Mouse (Mus musculus): ENCODE data around the gene Tcp11. TPM values are rescaled to one million over a fixed set of nuclear protein-coding genes. Genes with fewer than 3 reads are reported as not detected.

The Tcp11 gene
- total RNA-seq, 2 experiments from 2014 or later = 1.3 to 1.6 TPM

DNA sequence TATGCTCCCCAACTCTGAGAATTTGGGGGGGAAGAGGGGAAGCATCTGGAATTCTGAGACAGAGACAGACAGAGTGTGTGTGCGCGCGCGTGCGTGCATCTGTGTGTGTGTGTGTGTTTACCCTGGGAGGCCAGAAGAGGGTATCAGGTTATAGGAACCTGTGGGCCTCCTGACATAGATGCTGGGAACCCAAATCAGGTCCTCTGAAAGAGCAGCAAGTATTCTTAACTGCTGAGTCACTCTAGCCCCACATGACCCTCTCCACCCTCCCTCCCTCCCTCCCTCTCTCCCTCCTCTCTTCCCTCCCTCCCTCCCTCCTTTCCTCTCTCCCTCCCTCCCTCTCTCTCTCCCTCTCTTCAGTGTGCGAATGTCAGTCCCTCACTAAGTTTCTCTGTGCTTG lies 8.3 kb upstream of the Tcp11 start:
- DNase-seq (ENCODE audit: low spot score in 2 of 2) = no peak
- intact Hi-C loops (cut with DNase I) = no loop called here

DNA sequence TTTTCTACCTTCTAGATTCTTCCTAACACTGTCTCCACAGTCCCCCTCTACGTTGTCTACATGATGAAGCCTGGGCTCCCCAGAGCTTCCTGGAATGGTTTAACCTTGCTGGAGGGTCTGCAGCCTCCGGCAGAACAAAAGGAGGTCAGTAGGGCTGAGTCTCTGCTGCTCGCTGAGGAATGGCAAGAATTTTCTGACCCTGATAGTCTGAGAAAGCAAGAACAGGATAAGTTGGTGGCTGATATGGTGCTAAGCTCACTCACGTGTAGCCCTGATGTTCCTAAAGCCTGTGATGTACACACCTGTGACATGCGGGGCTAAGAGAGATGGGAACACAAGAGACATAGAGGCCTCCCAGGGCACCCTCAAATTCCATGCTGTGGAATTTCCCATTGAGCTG lies 7.0 kb upstream of the Tcp11 start:
- DNase-seq (ENCODE audit: low spot score in 2 of 2) = no peak
- intact Hi-C loops (cut with DNase I) = no loop called here

DNA sequence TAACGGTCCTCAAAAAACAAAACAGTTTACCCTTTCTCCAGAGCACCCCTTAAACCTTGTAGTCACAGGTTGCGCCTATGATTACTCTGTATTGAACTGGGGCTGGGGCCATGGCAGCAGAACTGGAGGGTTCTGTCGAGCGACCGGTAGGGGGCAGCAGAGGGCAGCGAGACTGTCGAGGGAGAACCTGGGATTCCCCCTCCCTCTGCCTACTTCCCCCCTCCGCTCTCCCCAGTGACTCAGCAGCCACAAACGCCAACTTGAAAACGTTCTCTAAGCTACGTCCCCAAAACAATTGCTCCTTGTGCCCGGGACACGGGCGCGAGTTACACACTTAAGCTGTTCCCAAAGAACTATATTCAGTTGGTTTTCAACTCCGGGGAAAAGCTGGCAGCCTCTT lies 4.5 kb upstream of the Tcp11 start:
- DNase-seq (ENCODE audit: low spot score in 2 of 2) = peak; percentile 83 to 89
- intact Hi-C loops (cut with DNase I) = loop anchor here (1.0 to 2.0 kb wide), 2 partner anchors 48 to 78 kb away; no protein-coding TSS in a partner anchor

DNA sequence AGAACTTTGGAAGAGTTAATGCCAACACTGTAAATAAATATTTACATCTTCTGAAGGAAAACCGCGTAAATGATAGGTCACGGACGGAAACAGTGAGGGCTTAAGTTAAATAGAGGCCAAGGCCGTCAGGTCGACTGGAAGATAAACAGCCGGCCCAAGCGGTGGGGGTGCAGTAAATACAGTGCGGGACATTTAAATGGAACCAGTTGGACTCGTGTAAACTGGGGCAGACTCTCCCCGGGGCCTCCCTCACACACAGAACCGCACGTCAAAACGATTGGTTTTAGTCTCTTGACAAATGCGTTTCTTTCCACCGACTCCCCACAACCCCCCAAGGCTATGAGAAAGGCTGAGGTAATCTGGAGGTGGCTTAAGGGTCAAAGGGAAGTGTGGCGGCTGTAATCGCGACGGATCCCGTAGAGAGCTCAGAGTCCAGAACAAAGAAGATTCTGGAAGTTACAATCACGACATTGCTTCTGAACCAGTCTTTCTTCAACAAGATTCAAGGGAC lies 4.0 kb upstream of the Tcp11 start:
- intact Hi-C loops (cut with DNase I) = loop anchor here (2.0 kb wide), 1 partner anchor 48 kb away; no protein-coding TSS in a partner anchor
- no peak for DNase-seq (ENCODE audit: low spot score in 2 of 2)

- intact Hi-C loops (cut with DNase I) = no loop called here
Observed at GRCm38 (mm10) chr17:28082863-28083262, 2.4 kb upstream of the Tcp11 start.

GRCm38 (mm10) chr17:28081856-28082255 lies 1.4 kb upstream of the Tcp11 start:
- DNase-seq (ENCODE audit: low spot score in 2 of 2) = no peak

More at GRCm38 (mm10) chr17:28082863-28083262, 2.4 kb upstream of the Tcp11 start:
- DNase-seq (ENCODE audit: low spot score in 2 of 2) = no peak

DNA sequence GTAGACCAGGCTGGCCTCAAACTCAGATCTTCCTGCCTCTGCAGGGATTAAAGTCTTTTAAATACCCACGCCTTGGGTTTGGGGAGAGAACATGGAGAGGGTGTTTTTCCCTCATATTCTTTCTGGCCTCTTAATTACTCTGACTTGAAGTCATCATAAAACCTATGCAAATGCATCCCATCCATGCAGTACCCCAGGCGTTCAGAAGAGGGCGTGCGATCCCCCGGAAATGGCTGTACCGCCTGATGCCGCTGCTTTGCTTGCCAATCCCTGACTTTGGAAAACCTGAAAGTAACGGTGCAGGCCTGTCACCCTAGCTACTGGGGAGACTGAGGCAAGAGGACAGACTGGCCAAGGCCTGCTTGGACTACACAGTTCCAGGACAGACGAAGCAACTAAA lies 946 bp upstream of the Tcp11 start:
- intact Hi-C loops (cut with DNase I) = no loop called here
- DNase-seq (ENCODE audit: low spot score in 2 of 2) = peak; percentile 47 to 66

More at GRCm38 (mm10) chr17:28081856-28082255, 1.4 kb upstream of the Tcp11 start:
- intact Hi-C loops (cut with DNase I) = no loop called here

DNA sequence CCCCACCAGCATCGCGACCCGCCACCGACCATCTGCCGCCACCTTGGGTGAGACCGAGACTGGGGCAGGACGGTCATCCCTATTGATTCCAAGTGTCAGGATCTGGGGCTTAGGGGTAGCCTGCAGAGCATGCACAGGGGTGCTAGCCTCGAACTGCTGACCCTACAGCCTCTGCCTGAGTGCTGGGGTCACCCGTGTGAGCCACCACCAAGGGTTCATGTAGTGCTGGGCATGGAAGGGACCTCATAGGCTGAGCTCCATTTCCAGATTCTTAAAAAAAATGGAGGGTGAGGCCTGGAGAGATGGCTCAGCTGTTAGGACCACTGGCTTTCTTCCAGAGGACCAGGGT lies 352 bp upstream of the Tcp11 start:
- no peak for DNase-seq (ENCODE audit: low spot score in 2 of 2)
- intact Hi-C loops (cut with DNase I) = no loop called here

GRCm38 (mm10) chr17:28079618-28080017 lies 821 bp downstream of the Tcp11 start:
- peak; percentile 86 to 91 for DNase-seq (ENCODE audit: low spot score in 2 of 2)
- intact Hi-C loops (cut with DNase I) = loop anchor here (2.0 to 5.0 kb wide), 2 partner anchors 87 to 171 kb away; partner anchors contain the start of genes Anks1 and Taf11

- DNase-seq (ENCODE audit: low spot score in 2 of 2) = no peak
- intact Hi-C loops (cut with DNase I) = loop anchor here (2.0 to 5.0 kb wide), 2 partner anchors 86 to 169 kb away; partner anchors contain the start of genes Anks1 and Taf11
Observed at GRCm38 (mm10) chr17:28078028-28078427, 2.4 kb downstream of the Tcp11 start.

DNA sequence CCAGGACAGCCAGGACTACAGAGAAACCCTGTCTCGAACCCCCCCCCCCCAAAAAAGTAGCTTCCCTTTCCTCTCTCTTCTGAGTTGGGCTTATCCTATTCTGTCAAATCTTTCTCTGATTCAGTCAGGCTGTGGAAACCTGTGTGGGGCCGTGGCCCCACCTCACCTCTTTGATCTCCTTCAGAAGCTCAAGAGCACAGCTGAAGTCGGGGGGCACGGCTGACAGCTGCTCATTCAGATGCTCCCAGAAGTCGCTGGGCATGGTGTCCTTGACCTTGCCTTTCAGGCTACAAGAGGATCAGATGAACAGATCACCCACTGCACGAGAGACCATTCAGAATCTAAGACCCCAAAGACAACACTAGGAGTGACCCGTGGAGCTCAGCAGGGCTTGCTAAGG lies 6.0 kb downstream of the Tcp11 start:
- intact Hi-C loops (cut with DNase I) = no loop called here

DNA sequence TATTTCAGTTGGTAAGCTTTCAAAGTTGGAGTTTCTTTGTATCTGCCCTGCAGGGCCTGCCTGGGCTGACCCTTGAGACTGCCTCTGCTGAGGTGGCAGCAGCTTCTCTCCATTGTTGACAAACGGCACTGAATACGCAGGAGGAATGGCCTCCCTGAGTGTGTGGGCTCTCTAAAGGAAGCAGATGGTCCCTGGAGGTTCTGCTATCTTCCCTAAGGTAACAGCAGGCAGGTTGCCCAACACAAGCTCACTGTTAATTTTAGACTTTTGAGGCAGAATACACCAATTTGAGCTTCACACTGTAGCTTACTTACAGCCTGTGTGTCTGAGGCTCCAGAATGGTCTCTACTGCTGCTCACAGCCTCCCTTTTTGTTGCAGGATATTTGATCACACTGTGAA lies 7.7 kb downstream of the Tcp11 start:
- intact Hi-C loops (cut with DNase I) = no loop called here
- peak; percentile 39 to 71 for DNase-seq (ENCODE audit: low spot score in 2 of 2)

More for the DNA sequence above, 6.0 kb downstream of the Tcp11 start:
- no peak for DNase-seq (ENCODE audit: low spot score in 2 of 2)

- intact Hi-C loops (cut with DNase I) = no loop called here
- peak in 1 of 2 experiments; percentile 34 for DNase-seq (ENCODE audit: low spot score in 2 of 2)
Observed at GRCm38 (mm10) chr17:28070256-28070655, 10.2 kb downstream of the Tcp11 start.

GRCm38 (mm10) chr17:28069446-28069845 lies 11.0 kb downstream of the Tcp11 start:
- intact Hi-C loops (cut with DNase I) = no loop called here
- no peak for DNase-seq (ENCODE audit: low spot score in 2 of 2)

GRCm38 (mm10) chr17:28067303-28067702 lies 13.1 kb downstream of the Tcp11 start:
- intact Hi-C loops (cut with DNase I) = no loop called here
- no peak for DNase-seq (ENCODE audit: low spot score in 2 of 2)

- intact Hi-C loops (cut with DNase I) = loop anchor here (5.0 kb wide), 1 partner anchor 156 kb away; the partner anchor contains the start of genes Anks1 and Taf11
- DNase-seq (ENCODE audit: low spot score in 2 of 2) = no peak
Observed at GRCm38 (mm10) chr17:28063163-28063562, 17.3 kb downstream of the Tcp11 start.

DNA sequence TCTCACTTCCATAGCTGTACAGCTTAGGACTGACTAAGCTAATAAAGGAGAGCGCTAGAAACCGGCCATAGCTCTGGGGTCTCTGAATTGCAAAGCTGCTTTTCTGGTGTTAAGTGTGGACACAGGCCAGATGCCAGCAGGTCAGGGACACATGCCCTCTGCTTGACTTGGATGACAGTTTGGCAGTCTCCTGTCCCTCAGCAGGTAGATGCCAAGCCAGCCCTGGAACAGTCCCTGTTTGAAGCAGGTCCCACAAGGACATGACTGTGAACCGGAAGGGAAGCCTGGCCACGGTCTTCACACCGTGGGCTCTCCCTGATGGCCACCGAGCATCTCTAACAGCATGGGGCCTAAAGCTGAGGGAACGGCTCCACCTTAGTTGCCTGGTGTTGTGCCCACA lies 17.7 kb downstream of the Tcp11 start:
- intact Hi-C loops (cut with DNase I) = loop anchor here (5.0 kb wide), 1 partner anchor 155 kb away; the partner anchor contains the start of genes Anks1 and Taf11

GRCm38 (mm10) chr17:28061472-28061871 lies 19.0 kb downstream of the Tcp11 start:
- intact Hi-C loops (cut with DNase I) = loop anchor here (5.0 kb wide), 1 partner anchor 154 kb away; the partner anchor contains the start of genes Anks1 and Taf11
- DNase-seq (ENCODE audit: low spot score in 2 of 2) = peak; percentile 53 to 58

More for the DNA sequence above, 17.7 kb downstream of the Tcp11 start:
- no peak for DNase-seq (ENCODE audit: low spot score in 2 of 2)

- DNase-seq (ENCODE audit: low spot score in 2 of 2) = no peak
- intact Hi-C loops (cut with DNase I) = loop anchor here (5.0 kb wide), 1 partner anchor 153 kb away; the partner anchor contains the start of genes Anks1 and Taf11
Observed at GRCm38 (mm10) chr17:28060681-28061080, 19.8 kb downstream of the Tcp11 start.

GRCm38 (mm10) chr17:28058346-28058745 lies 22.1 kb downstream of the Tcp11 start:
- DNase-seq (ENCODE audit: low spot score in 2 of 2) = no peak
- intact Hi-C loops (cut with DNase I) = no loop called here

DNA sequence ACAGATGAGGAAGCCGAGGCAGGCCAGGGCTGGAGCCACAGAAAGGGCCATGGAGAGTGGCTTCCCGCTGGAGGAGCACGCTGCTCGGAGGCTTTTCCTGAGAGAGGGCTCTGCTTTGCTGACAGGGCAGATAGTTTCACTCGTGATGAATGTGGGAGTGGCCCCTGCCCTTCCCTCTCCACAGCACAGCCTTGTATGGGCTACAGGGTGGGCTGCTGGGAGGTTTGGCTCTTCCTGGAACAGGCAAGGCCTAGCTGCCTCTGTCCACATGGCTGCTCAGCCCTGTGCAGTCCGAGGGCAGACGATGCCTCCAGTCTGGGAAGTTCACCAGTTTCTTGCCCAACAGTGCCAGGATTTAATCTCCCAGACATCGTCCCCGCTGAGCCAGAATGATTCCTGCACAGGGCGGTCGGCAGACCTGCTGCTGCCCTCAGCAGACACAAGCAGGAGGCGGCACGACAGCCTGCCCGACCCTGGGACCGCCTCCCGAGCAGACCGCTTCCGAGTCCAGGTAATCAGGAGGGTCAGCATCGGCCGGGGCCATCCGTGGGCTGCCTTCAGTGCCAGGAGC lies 28.1 kb downstream of the Tcp11 start:
- intact Hi-C loops (cut with DNase I) = no loop called here
- DNase-seq (ENCODE audit: low spot score in 2 of 2) = no peak

Data from left cerebral cortex, postnatal 14 days (tissue).